Mouse (Mus musculus) liver, embryonic 18 days (tissue): Measurements from ENCODE around the gene Mrpl48. TPM values are rescaled to one million over a fixed set of nuclear protein-coding genes. Genes with fewer than 3 reads are reported as not detected.

Experiments used
- polyA plus RNA-seq: library from polyadenylated mRNA; depleted of rRNA; stranded (reverse); fragments of >200 nt; gene quantifications from 2 replicates; pipeline ENCODE4 v1.2.3, GENCODE M21; 2012; rRNA removed

Gene Mrpl48
- 20.4 and 22.1 TPM in 2 replicates for polyA plus RNA-seq

DNA sequence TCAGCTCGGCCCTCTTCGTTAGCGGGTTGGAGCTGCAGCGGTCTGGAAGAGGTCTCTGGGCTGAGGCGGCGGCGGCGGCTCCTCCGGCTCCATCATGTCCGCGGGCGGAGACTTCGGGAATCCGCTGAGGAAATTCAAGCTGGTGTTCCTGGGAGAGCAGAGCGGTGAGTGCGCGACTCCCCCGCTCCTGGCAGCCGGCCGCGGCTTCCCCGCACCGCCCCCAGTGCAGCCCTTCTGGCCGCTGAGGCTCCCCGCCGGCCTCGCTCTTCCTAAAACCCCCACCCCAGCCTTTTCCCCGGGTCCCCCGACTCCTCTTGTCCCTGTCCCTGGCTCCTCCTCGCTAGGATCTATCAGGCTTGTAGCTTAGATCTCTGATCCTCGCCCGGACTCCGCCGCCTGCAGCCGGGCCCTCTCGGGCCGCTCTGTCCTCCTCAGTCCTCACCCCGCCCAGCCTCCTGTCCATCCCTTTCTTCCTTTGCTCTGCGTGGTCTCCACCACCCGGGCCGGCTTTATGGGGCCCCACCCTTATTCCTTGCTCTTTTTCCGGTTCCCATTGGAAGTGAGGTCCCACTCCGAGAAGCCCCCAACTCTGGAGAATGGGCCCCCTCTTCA, at the start of gene Mrpl48:
Gene Mrpl48 (minus strand): TSS at position 172 of the 612 bp plus-strand sequence.

GRCm38 (mm10) chr7:100607214-100608129, 629 bp downstream of the Mrpl48 start, which contains the start of gene Rab6a:
Rab6a (plus strand) TSS chr7:100607410.

GRCm38 (mm10) chr7:100536804-100537518, 71.1 kb downstream of the Mrpl48 start, which contains the start of gene Coa4:
Coa4 (plus strand) TSS chr7:100537071.

DNA sequence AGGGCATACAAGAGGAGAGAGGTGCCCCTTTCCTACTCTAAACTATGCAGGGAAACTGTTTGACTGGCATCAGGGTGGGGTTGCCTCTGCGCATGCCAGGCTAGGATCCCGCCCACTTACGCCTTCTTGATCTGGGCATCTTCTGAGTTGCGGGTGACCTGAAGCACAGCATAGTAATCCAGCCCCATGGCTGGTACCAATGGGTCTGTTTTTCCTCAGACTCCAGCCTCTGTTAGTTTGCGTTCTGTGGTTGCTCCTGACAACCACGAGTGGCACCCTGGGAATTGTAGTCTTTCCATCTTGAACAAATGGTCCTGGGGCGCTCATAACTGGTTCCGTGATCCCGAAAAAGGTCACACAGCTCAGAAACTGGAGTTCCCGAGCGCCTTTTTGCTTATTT, 93.5 kb downstream of the Mrpl48 start, which contains the start of gene Dnajb13:
Gene Dnajb13 (minus strand): TSS at position 388 of the 400 bp plus-strand sequence.

Other genes starting within 250 kb of the Mrpl48 start
- 6.1 and 7.4 TPM in 2 replicates for gene C2cd3, start 236.1 kb downstream of the Mrpl48 start, polyA plus RNA-seq
- gene Ppme1, start 236.0 kb downstream of the Mrpl48 start, polyA plus RNA-seq, result 30.8 and 32.5 TPM in 2 replicates
- gene Ucp3, start 135.3 kb downstream of the Mrpl48 start, polyA plus RNA-seq, result 0.01 TPM in 1 of 2 replicates, not detected in the other
- gene Ucp2, start 115.0 kb downstream of the Mrpl48 start, polyA plus RNA-seq, result 225 and 250 TPM in 2 replicates
- gene Dnajb13, start 93.3 kb downstream of the Mrpl48 start, polyA plus RNA-seq, result 0.47 and 0.73 TPM in 2 replicates
- 10.3 and 10.5 TPM in 2 replicates for gene Coa4, start 71.2 kb downstream of the Mrpl48 start, polyA plus RNA-seq
- gene Rab6a, start 891 bp downstream of the Mrpl48 start, polyA plus RNA-seq, result 26.7 and 27.4 TPM in 2 replicates
- gene Plekhb1, start 54.1 kb upstream of the Mrpl48 start, polyA plus RNA-seq, result 0.89 and 1.5 TPM in 2 replicates
- gene Fam168a, start 98.3 kb upstream of the Mrpl48 start, polyA plus RNA-seq, result 4.3 and 5.0 TPM in 2 replicates